Mouse (Mus musculus): ENCODE data around the gene Fam126a. TPM values are rescaled to one million over a fixed set of nuclear protein-coding genes. Genes with fewer than 3 reads are reported as not detected.

Gene Fam126a
- polyA plus RNA-seq, 1 experiment from 2014 or later: 26.9 TPM

DNA sequence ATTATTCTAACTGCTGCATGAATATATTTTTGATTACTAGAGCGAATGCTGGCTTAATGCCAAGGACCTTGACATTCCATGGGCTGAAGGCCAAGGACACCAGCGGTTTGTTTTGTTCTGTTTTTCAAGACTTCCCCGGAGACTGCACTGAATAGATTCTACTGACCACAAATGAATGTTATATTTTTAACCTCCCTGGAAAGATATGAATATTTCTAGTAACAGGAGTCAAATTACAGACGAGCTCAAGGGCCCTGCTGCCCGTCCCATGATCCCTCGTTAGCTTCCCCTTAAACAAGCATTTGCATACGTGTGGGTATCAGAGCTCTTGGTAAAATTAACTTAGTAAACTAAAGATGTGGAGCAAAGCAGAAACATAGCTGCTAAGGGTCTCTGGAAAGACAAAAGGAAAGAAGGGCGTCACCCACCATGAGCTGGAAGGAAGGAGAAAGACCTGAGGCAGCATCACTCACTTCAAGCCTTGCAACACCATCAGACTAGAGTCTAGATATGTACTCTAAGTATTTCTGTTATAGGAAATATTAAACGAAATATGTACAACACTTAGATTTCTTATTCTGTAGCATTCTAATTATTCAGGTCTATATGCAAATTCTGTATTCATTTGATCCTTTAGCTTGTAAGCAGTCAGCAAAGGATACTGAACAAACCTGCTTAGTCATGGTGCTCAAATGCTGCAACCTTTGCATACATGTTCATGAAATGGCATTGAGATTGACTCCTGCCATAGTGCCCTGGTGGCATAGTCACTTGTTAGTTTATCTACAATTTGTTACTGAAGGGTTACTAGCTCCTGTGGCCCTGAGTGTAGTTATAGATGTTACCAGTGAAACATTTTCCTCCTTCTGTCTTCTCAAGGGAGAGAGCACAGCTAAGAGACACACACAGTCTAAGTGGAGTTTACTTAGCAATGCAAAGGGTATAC is 23.0 kb upstream of the Fam126a start:
- Histone ChIP-seq H3K36me3 (replicated peaks) (no peaks in the 10 kb centered on the region), H3K27ac (replicated peaks) (no peak overlapping the region), H3K27me3 (replicated peaks; ENCODE audit: low read depth, poor library complexity, severe bottlenecking) (no peaks in the 10 kb centered on the region), H3K4me1 (no peaks in the 10 kb centered on the region), H3K9me3 (peaks cover 3% of the 10 kb centered on the region; the same call in 1 of the 2 replicates), H3K4me3 (no peak overlapping the region)
- no peak for DNase-seq (ENCODE audit: low spot score)
- 81% methylated on average over 9 of the region's 9 CpGs for WGBS

DNA sequence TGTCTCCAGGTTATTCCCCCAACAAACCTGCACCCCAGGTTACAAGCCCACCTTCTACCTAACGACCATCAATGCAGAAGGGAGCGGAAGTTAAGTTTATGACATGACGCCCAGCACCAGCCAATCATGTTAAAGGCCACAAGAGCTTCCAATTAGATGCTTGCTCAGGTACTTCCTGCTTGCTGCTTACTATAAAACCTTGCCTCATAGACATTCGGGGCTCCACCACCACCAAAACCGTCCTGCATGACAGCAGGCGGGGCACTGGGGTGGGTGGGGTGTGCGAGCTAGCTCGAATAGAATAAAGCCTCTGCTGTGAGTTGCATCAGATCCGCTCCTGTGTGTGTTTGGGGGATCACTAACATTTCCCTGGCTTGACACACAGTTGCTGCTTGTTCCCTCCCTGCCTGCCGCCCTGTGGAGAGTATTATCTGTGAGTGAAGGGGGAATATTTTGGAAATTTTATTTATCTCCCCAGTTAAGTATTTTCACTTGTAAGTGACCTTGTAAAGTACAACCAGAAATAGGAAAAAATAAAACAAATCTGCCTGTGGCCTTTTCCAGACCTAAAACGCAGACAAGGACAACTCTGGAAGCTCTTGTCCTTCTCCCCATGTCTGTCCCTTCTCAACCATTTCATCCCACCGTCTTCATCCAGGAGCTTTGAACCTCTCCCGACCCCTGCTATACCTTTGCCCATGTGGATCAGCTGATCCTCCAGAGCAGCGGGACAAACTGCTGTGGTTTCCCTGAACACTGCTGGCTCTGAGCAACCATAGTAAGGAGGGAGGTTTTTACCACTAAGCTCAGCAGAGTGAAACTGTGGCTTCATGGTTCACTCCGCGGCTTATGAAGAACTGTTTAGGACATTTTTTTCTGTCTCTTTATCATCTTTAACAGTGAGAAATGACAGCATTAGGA is 21.5 kb upstream of the Fam126a start:
- WGBS: 70% methylated on average over 16 of the region's 16 CpGs
- no peaks in the 10 kb centered on the region for H3K27me3 ChIP-seq (replicated peaks; ENCODE audit: low read depth, poor library complexity, severe bottlenecking)
- H3K27ac ChIP-seq (replicated peaks): no peak overlapping the region
- H3K4me1 ChIP-seq: no peaks in the 10 kb centered on the region
- H3K9me3 ChIP-seq: peaks cover 3% of the 10 kb centered on the region; the same call in 1 of the 2 replicates
- H3K36me3 ChIP-seq (replicated peaks): no peaks in the 10 kb centered on the region
- no peak for DNase-seq (ENCODE audit: low spot score)
- H3K4me3 ChIP-seq: no peak overlapping the region

DNA sequence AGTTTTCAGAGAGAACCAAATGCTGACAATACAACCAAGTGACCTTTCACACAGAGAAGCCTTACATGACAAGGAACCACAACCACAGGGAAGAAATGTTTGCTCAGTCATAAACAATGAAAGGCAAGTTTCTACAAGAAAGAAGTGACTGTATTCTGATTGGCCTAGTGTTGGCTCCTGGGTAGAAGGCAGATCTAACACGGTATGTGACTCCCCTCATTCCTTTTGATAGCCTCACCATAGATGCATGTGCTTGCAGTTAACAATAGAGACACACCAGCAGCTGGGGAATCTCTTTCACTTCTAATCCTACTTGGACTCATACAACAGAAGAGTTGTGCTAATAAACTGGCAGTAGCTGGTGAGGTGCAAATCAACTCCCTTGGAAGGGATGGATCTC is 17.3 kb upstream of the Fam126a start:
- DNase-seq (ENCODE audit: low spot score): no peak
- Histone ChIP-seq H3K36me3 (replicated peaks) (no peaks in the 10 kb centered on the region), H3K4me3 (no peak overlapping the region), H3K4me1 (no peaks in the 10 kb centered on the region), H3K9me3 (no peaks in the 10 kb centered on the region), H3K27me3 (replicated peaks; ENCODE audit: low read depth, poor library complexity, severe bottlenecking) (no peaks in the 10 kb centered on the region), H3K27ac (replicated peaks) (no peak overlapping the region)
- 60% methylated on average over 1 of the region's 1 CpGs for WGBS

DNA sequence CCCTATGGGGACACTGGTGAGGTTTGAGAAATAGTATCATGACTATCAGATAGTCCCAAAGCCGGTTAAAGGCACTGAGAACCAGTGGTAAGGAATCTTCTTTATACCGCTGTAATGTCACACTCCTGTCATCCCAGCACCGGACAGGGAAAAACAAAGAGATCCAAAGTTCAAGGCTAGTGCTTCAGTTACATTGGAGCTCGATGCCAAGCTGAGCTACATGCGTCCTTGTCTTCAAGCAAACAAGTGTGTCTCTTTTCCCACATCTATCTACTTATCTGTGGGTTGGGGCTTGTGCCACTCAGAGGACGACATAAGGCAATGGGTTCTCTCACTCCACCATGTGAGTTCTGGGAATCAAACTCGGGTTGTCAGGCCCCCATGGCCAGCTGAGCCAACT is 16.5 kb upstream of the Fam126a start:
- 86% methylated on average over 7 of the region's 7 CpGs for WGBS
- no peak overlapping the region for H3K4me3 ChIP-seq
- no peaks in the 10 kb centered on the region for H3K27me3 ChIP-seq (replicated peaks; ENCODE audit: low read depth, poor library complexity, severe bottlenecking)
- no peaks in the 10 kb centered on the region for H3K36me3 ChIP-seq (replicated peaks)
- H3K9me3 ChIP-seq: no peaks in the 10 kb centered on the region
- DNase-seq (ENCODE audit: low spot score): no peak
- no peak overlapping the region for H3K27ac ChIP-seq (replicated peaks)
- H3K4me1 ChIP-seq: no peaks in the 10 kb centered on the region

DNA sequence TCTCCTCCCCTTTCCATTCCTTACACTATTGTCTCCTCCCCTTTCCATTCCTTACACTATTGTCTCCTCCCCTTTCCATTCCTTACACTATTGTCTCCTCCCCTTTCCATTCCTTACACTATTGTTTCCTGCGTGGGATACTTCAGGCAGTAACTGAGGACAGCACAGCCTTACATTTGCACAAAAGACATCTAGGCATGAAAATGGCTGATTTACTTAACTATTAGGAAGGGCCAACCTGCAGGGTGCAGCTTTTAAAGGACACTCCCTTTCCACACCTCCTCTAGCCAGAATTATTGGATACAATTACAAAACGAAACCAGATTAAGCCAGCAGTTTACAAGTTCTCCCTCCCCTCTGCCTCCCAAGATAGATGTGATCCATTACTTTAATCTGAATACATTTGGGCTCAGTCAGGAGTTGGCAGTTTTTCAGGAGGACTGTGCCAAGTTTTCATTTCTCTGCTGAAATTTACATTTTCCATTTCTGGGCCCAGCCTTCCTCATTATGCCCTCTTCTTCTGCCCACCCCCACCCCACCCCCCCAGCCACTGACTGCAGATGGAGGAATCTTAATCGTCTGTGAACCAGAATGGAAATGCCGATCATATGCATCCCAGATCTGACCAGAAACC is 15.6 kb upstream of the Fam126a start:
- H3K4me3 ChIP-seq: no peak overlapping the region
- WGBS: 67% methylated on average over 4 of the region's 4 CpGs
- H3K4me1 ChIP-seq: no peaks in the 10 kb centered on the region
- no peaks in the 10 kb centered on the region for H3K27me3 ChIP-seq (replicated peaks; ENCODE audit: low read depth, poor library complexity, severe bottlenecking)
- no peaks in the 10 kb centered on the region for H3K36me3 ChIP-seq (replicated peaks)
- no peaks in the 10 kb centered on the region for H3K9me3 ChIP-seq
- H3K27ac ChIP-seq (replicated peaks): no peak overlapping the region
- no peak for DNase-seq (ENCODE audit: low spot score)

DNA sequence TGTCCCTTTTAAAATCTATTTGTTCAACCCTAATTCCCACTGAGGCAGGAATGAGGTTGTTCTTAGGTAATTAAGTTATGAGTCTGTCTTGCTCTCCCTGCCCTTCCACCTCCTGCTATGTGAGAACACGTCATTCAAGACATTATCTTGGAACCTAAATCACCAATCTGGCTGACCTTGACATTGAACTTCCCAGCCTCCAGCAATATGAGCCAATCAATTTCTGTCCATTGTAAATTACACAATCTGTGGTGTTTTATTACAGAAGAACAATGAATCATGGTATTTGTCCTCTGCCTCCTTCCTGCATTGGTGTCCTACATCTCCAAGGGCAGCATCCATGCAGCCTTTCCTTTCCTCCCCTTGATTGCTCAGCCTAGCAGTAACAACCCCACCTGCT is 13.9 kb upstream of the Fam126a start:
- Histone ChIP-seq H3K36me3 (replicated peaks) (no peaks in the 10 kb centered on the region), H3K9me3 (no peaks in the 10 kb centered on the region), H3K27ac (replicated peaks) (no peak overlapping the region), H3K27me3 (replicated peaks; ENCODE audit: low read depth, poor library complexity, severe bottlenecking) (no peaks in the 10 kb centered on the region), H3K4me1 (no peaks in the 10 kb centered on the region), H3K4me3 (no peak overlapping the region)
- DNase-seq (ENCODE audit: low spot score): no peak
- 47% methylated on average over 1 of the region's 1 CpGs for WGBS

DNA sequence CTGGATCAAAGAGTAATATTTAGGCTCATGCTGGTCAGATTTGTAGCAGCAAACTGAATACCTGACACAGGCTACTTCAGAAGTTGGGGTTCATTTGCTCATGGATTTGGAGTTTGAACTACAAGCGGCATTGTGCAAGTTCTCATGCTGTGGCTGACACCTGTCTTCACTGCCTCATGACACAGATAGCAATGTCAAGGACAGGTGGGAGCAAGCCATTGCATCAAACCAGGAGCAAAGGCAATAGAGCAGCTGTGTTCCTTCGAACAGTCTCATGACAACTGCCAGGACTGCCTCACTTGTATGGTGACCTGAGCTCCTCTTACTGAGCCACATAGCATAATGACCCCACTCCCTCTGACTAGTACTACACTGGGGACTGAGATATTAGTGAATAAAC is 12.9 kb upstream of the Fam126a start:
- H3K27ac ChIP-seq (replicated peaks): no peak overlapping the region
- no peak overlapping the region for H3K4me3 ChIP-seq
- 90% methylated on average over 2 of the region's 2 CpGs for WGBS
- no peak for DNase-seq (ENCODE audit: low spot score)
- H3K4me1 ChIP-seq: no peaks in the 10 kb centered on the region
- H3K9me3 ChIP-seq: no peaks in the 10 kb centered on the region
- no peaks in the 10 kb centered on the region for H3K36me3 ChIP-seq (replicated peaks)
- no peaks in the 10 kb centered on the region for H3K27me3 ChIP-seq (replicated peaks; ENCODE audit: low read depth, poor library complexity, severe bottlenecking)

DNA sequence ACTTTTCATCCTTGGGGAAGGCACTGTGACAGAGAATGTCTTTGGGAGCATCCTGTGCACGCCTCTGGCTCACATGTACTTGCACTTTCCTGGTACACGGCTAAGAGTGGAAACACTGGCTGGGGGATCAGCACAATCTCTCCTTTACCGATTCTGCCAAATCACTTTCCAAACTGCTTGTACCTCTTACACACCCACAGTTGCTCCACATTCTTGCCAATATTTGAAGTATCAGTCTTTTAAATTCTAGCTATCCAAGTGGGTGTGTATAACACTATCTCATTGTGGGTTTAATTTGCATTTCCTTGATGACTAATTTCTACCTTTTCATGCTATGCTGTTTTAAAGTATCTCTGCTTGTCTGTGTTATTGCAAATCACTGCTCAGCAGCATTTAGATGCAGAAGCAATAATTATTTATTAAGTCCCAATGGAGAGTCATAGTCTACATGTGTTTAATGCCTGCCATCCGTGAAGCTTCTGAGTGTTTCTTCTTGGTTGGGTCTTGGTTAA is 10.9 kb upstream of the Fam126a start:
- Histone ChIP-seq H3K27me3 (replicated peaks; ENCODE audit: low read depth, poor library complexity, severe bottlenecking) (no peaks in the 10 kb centered on the region), H3K4me3 (no peak overlapping the region), H3K4me1 (no peaks in the 10 kb centered on the region), H3K9me3 (no peaks in the 10 kb centered on the region), H3K36me3 (replicated peaks) (no peaks in the 10 kb centered on the region), H3K27ac (replicated peaks) (no peak overlapping the region)
- 85% methylated on average over 4 of the region's 4 CpGs for WGBS
- no peak for DNase-seq (ENCODE audit: low spot score)

DNA sequence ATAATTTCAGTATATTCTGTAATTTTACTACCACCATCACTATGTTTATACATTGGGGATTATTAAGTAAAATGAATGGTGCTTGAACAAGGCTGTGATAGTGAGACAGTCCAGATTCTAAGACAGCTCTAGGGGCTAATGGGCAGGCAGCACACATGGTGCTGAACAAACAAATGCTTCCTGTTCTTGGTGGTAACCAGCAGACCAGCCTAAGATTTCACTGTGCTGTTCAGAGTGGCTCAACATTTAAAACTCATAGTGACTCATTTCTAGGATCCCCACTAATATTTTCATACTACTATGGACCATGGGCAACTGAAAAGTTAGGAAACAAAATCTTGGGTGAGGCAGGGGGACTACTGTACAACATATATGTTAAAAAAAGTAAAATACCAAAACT is 10.1 kb upstream of the Fam126a start:
- no peak overlapping the region for H3K4me3 ChIP-seq
- DNase-seq (ENCODE audit: low spot score): no peak
- H3K27me3 ChIP-seq (replicated peaks; ENCODE audit: low read depth, poor library complexity, severe bottlenecking): no peaks in the 10 kb centered on the region
- H3K36me3 ChIP-seq (replicated peaks): no peaks in the 10 kb centered on the region
- no peaks in the 10 kb centered on the region for H3K9me3 ChIP-seq
- no peak overlapping the region for H3K27ac ChIP-seq (replicated peaks)
- no peaks in the 10 kb centered on the region for H3K4me1 ChIP-seq

DNA sequence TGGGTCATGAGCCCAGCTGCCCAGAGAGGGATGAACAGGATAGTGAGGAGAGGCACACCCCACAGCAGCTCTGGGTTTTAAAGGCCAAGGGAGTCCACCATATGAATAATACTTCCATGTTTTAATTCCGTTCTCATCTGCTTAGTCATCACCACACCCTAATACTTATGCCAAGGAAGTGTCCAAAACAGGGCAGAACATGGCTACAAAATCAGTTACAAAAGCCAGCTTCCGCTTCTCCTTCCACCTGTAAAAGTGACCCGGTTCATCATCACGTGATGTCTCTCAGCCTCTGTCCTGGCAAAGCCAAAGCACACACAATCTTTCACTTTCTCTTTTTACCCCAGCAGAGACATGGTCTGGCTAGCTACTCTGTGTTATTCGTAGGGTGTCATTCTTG is 8.9 kb upstream of the Fam126a start:
- H3K9me3 ChIP-seq: no peaks in the 10 kb centered on the region
- no peak for DNase-seq (ENCODE audit: low spot score)
- no peaks in the 10 kb centered on the region for H3K27me3 ChIP-seq (replicated peaks; ENCODE audit: low read depth, poor library complexity, severe bottlenecking)
- H3K27ac ChIP-seq (replicated peaks): no peak overlapping the region
- no peaks in the 10 kb centered on the region for H3K4me1 ChIP-seq
- no peak overlapping the region for H3K4me3 ChIP-seq
- H3K36me3 ChIP-seq (replicated peaks): no peaks in the 10 kb centered on the region
- 88% methylated on average over 5 of the region's 5 CpGs for WGBS

DNA sequence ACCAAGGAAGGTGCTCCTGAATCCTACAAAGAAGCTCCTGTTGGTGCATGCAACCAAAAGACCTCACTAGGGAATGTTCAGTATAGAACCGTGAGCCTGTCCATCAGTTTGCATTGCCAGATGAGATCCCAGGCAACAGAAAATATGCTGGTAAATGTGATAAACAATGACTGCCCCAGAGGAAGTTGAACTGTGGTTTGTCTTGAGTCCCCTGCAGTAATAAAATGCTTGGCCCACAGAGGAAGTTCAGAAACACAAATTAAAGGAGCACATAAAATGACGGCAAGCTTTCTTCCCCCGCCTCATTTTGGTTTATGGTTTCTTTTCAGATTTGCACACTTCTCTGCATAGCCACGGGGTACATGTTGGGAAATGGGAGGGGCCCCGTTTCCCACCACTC is 8.3 kb upstream of the Fam126a start:
- H3K36me3 ChIP-seq (replicated peaks): no peaks in the 10 kb centered on the region
- 83% methylated on average over 5 of the region's 5 CpGs for WGBS
- H3K4me3 ChIP-seq: no peak overlapping the region
- H3K9me3 ChIP-seq: no peaks in the 10 kb centered on the region
- no peaks in the 10 kb centered on the region for H3K4me1 ChIP-seq
- no peak for DNase-seq (ENCODE audit: low spot score)
- no peak overlapping the region for H3K27ac ChIP-seq (replicated peaks)
- H3K27me3 ChIP-seq (replicated peaks; ENCODE audit: low read depth, poor library complexity, severe bottlenecking): no peaks in the 10 kb centered on the region

DNA sequence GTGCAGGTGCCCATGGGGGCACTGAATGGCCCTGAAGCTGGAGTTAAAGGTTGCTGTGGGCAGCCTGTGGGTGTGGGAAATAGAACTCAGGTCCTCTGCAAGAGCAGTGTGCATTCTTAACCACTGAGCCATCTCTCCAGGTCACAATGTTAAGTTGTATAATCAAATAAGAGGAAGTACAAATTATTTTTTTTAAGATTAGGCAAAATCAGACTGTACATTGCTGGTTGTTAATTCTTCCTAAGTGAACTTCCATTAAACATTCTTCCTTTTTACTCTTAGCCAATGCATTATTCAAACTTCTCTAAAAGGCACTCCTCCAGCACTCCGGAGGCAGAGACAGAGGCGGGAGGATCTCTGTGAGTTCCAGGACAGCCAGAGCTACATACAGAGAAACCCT is 7.7 kb upstream of the Fam126a start:
- WGBS: 93% methylated on average over 2 of the region's 2 CpGs
- no peaks in the 10 kb centered on the region for H3K36me3 ChIP-seq (replicated peaks)
- no peak overlapping the region for H3K4me3 ChIP-seq
- no peaks in the 10 kb centered on the region for H3K9me3 ChIP-seq
- H3K4me1 ChIP-seq: no peaks in the 10 kb centered on the region
- DNase-seq (ENCODE audit: low spot score): no peak
- H3K27me3 ChIP-seq (replicated peaks; ENCODE audit: low read depth, poor library complexity, severe bottlenecking): no peaks in the 10 kb centered on the region
- H3K27ac ChIP-seq (replicated peaks): no peak overlapping the region
